Mouse (Mus musculus) embryonic fibroblast, embryonic 13.5 days (primary cell): ENCODE data around the gene Treh.

Experiments
- CTCF ChIP-seq: IDR thresholded peaks from 2 replicates; pipeline ENCODE4 v1.5.1; 2011; ENCODE audit warnings: mild to moderate bottlenecking, control low read depth, low read length, moderate library complexity, borderline replicate concordance; ENCODE audit not compliant: insufficient read depth
- POLR2A ChIP-seq: IDR thresholded peaks from 2 replicates; pipeline ENCODE4 v1.6.1; 2011; ENCODE audit warnings: low read depth, mild to moderate bottlenecking, control low read depth, low read length, moderate library complexity

DNA sequence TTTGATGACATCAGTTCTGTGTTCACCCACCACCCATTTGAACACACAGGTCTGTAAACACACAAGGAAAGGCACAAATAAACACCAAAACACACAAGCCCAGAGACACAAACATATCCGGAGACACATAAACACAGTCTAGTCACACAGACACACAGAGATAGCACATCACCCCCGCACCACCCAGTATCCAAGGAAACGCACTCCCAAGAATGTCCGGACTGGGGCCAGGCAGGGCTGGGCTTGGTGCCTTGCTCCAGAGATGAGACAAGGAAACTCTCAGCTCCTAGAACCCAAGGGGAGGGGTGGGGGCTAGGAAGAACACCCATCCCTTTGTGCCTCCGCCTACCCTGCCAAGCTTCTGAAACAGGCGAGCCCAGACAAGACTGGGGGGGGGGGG, 51.2 kb downstream of the Treh start:
- TF ChIP-seq POLR2A (no peak), CTCF (no peak)
